Mouse (Mus musculus) T-helper 17 cell (primary cell): Measurements from ENCODE around the gene Gm14124.
"Not testable (repeated sequence)": the region's sequence is repeated elsewhere in the genome, so short reads cannot be mapped to it uniquely, and the experiment has no call there.

ENCODE experiments used
- in situ Hi-C, 2 experiments: fragments of 300-600 bp; cut with MboI, MseI; formaldehyde crosslinking; loops; 1 replicate in 1 of 2; 2 replicates in 1 of 2; pipeline ENCODE4 v1.15.1; 2025; ENCODE audit warnings: high pct_unique_total_duplicates in 2 of 2

Gm14124 gene

GRCm38 (mm10) chr2:150257291-150257690 lies at the start of gene Gm14124:
Gene Gm14124, plus strand, starts transcription at chr2:150257517.
- in situ Hi-C loops = not testable (repeated sequence)

GRCm38 (mm10) chr2:150217600-150218362 lies 39.5 kb upstream of the Gm14124 start, which contains the start of gene Zfp937:
Gene Zfp937, plus strand, starts transcription at chr2:150218073.
- in situ Hi-C loops = loop anchor here in 1 of 2 experiments (5.0 kb wide), 1 partner anchor 235 kb away; the partner anchor contains the start of gene Zfp442

GRCm38 (mm10) chr2:150218363-150218725 lies 39.0 kb upstream of the Gm14124 start:
- in situ Hi-C loops = loop anchor here in 1 of 2 experiments (5.0 kb wide), 1 partner anchor 234 kb away; the partner anchor contains the start of gene Zfp442

- in situ Hi-C loops = loop anchor here in 1 of 2 experiments (5.0 kb wide), 1 partner anchor 214 kb away; no protein-coding TSS in a partner anchor
Measured at GRCm38 (mm10) chr2:150223263-150223662, 34.1 kb upstream of the Gm14124 start.

- in situ Hi-C loops = no loop called here
Measured at GRCm38 (mm10) chr2:150243211-150243610, 14.1 kb upstream of the Gm14124 start.

GRCm38 (mm10) chr2:150255491-150255890 lies 1.8 kb upstream of the Gm14124 start, which contains the start of gene Gm21994:
Gene Gm21994, minus strand, starts transcription at chr2:150255591.
- in situ Hi-C loops = not testable (repeated sequence)

GRCm38 (mm10) chr2:150256861-150257260 lies 456 bp upstream of the Gm14124 start:
- in situ Hi-C loops = not testable (repeated sequence)

GRCm38 (mm10) chr2:150293669-150294068 lies 36.4 kb downstream of the Gm14124 start:
- in situ Hi-C loops = loop anchor here in 1 of 2 experiments (10.0 kb wide), 1 partner anchor 949 kb away; no protein-coding TSS in a partner anchor

- in situ Hi-C loops = loop anchor here in 1 of 2 experiments (10.0 kb wide), 1 partner anchor 954 kb away; no protein-coding TSS in a partner anchor
Measured at GRCm38 (mm10) chr2:150299096-150299495, 41.8 kb downstream of the Gm14124 start.

GRCm38 (mm10) chr2:150307183-150307773 lies 50.0 kb downstream of the Gm14124 start:
- in situ Hi-C loops = loop anchor here in 1 of 2 experiments (25.0 kb wide), 1 partner anchor 1445 kb away; the partner anchor contains the start of gene 9230104L09Rik

- in situ Hi-C loops = loop anchor here in 1 of 2 experiments (5.0 to 25.0 kb wide), 3 partner anchors 51 to 1449 kb away; partner anchors contain the start of genes 3300002I08Rik and 9230104L09Rik
Measured at GRCm38 (mm10) chr2:150310952-150311884, 53.9 kb downstream of the Gm14124 start.

GRCm38 (mm10) chr2:150316140-150316539 lies 58.8 kb downstream of the Gm14124 start:
- in situ Hi-C loops = loop anchor here (5.0 to 25.0 kb wide), 3 partner anchors 46 to 1454 kb away; partner anchors contain the start of genes 3300002I08Rik (in 1 of the 2) and 9230104L09Rik (in 1 of the 2)

- in situ Hi-C loops = loop anchor here (5.0 to 25.0 kb wide), 3 partner anchors 43 to 1457 kb away; partner anchors contain the start of genes 3300002I08Rik (in 1 of the 2) and 9230104L09Rik (in 1 of the 2)
Measured at GRCm38 (mm10) chr2:150318973-150319372, 61.7 kb downstream of the Gm14124 start.
